ENCODE assay signal across 8 mouse cellular contexts in the genomic region with DNA sequence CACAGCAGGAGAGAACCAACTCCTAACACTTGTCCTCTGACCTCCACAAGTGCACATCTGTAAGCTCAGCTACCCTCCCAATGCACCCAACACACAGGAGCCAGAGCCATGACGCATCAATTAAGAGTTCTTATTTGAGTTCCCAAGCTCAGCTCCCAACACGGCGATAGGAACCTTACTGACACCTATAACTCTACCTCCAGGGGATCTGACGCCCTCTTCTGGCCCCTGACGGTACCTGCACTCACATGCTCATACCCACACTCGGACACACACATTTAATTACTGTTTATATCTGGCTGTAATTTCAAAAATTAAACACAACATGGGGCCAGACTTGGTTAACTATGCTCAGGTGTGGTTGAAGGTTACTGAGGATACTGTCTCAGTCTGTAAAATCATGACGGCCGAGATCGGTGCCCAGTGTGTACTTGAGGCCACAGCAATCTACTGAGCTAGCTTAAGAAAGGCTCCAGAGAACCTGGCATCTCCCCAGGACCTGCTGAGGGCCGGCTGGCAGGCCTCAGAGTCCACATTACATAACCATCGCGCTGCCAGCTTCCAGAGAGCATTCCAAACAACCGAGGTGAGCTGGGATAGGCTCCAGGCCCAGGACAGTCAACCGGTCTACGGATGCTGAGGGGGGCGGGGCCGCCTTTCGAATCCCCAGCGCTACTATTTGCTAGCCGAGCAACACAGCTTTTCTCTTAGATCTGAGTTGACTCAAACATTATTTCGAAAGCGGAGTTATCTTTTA.
DNase-seq lines count a peak whose midpoint lies in the region; ATAC-seq and TF ChIP-seq lines count a peak whose summit lies in the region.

No protein-coding gene starts in this region.

- H3K36me3 ChIP-seq in liver, postnatal 0 days (replicated peaks; ENCODE audit: insufficient read depth, low read length): no peaks in the 10 kb centered on the region

- no peaks in the 10 kb centered on the region for H3K27me3 ChIP-seq in liver, postnatal 0 days (ENCODE audit: insufficient read depth, low read length)

- no peak overlapping the region for H3K4me2 ChIP-seq in liver, postnatal 0 days (ENCODE audit: low read depth, low read length)

- TF ChIP-seq EP300 in liver, postnatal 0 days (IDR thresholded peaks at IDR 0.05; ENCODE audit: low read depth): peak; percentile 20; the same call in 1 of the 2 replicates

- H3K9me3 ChIP-seq in liver, postnatal 0 days (ENCODE audit: low read length): no peaks in the 10 kb centered on the region

- DNase-seq in right cerebral cortex, adult 18-20 months: peak; percentile 58
- DNase-seq in right cerebral cortex, postnatal 25 days: no peak
- DNase-seq in cerebellum, postnatal 14 days: peak; percentile 99 to 100
- peak; percentile 95 for DNase-seq in kidney, adult 8-10 months
- DNase-seq in liver, postnatal 0 days: peak; percentile 75
- no peak for DNase-seq in yolk sac, embryonic 10.5 days (ENCODE audit: low spot score)
- DNase-seq in spleen, postnatal 14 days (ENCODE audit: low spot score in 2 of 2): no peak

- no peak overlapping the region for H3K9ac ChIP-seq in liver, postnatal 0 days (replicated peaks)

- no peak overlapping the region for H3K4me3 ChIP-seq in liver, postnatal 0 days (ENCODE audit: low read depth, low read length)

- WGBS in liver, postnatal 0 days (ENCODE audit: insufficient replicate concordance): 74% methylated on average over 22 of the region's 22 CpGs

- peak overlapping the region; percentile 85 for H3K27ac ChIP-seq in liver, postnatal 0 days (ENCODE audit: low read depth)

- peaks cover 11% of the 10 kb centered on the region; the same call in 1 of the 2 replicates for H3K4me1 ChIP-seq in liver, postnatal 0 days (ENCODE audit: insufficient read depth)

- peak; percentile 86 for ATAC-seq in liver, postnatal 0 days
- ATAC-seq in megakaryocyte-erythroid progenitor cell, adult 5-6 weeks (replicated peaks; ENCODE audit: low FRiP score, low TSS enrichment, poor library complexity, severe bottlenecking): no peak

- 0 out of 2 replicates have a peak, but pooled peaks have one; percentile 20 for TF ChIP-seq CTCF in liver, postnatal 0 days (IDR thresholded peaks at IDR 0.05; ENCODE audit: low read depth)

Comparison
In these comparisons a context has a peak if more than half of its experiments do, and no peak if none do; other contexts are left out.
1. DNase-seq: peak in right cerebral cortex, adult 18-20 months (single experiment), cerebellum, postnatal 14 days (2 of 2), kidney, adult 8-10 months (2 of 2) and liver, postnatal 0 days (single experiment); none in right cerebral cortex, postnatal 25 days (single experiment), yolk sac, embryonic 10.5 days (single experiment) and spleen, postnatal 14 days (0 of 2).